ENCODE assay signal across 13 mouse cellular contexts in the genomic region with DNA sequence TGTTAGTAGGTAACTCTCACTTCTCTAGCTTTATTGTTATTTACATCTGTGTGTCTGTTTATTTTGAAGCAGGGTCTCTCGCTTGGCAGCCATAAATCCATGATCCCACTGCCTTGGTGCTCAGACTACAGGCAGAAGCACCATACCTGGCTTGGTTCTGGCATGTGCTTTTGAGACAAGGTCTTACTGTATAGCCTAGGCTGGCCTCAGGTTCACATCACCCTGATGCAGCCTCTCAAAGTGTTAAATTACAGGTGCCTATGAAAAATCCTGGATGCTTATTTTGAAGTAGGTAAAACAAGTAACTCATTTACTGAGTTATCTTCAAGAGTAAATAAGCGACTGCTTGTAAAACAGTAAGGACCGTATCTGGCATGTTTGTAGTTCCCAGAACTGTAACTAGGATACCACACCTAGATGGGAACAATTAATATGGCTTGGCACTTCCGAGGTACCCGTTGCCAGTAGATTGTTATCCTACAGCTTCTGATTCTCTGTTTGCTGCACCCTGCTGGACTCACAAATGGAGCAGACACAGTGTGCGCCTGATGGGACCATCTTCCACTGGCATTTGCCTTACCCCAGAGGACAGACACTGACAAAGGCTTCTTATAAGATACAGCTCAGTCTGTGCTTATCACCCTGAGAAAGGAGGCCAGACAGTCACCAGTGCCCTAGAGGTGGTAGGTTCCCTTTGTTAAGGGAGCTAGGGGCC. TPM values are rescaled to one million over a fixed set of nuclear protein-coding genes. Genes with fewer than 3 reads are reported as not detected.
DNase-seq lines count a peak whose midpoint lies in the region; ATAC-seq and TF ChIP-seq lines count a peak whose summit lies in the region.
"Had no signal": no experiment of that assay in that cellular context is flagged by ENCODE, and none has a peak within 500 bp of the region (broad histone marks: within the 10 kb centered on the region; RNA-seq: fewer than 3 reads in every experiment).

No protein-coding gene starts in this region.

- no peak overlapping the region for H3K27ac ChIP-seq in hindbrain, embryonic 13.5 days
- no peak overlapping the region for H3K27ac ChIP-seq in hindbrain, embryonic 11.5 days (ENCODE audit: low read depth, low read length)
- no peak overlapping the region for H3K27ac ChIP-seq in lung, postnatal 0 days (ENCODE audit: low read length)
- no peak overlapping the region for H3K27ac ChIP-seq in intestine, embryonic 14.5 days (ENCODE audit: low read depth)
- H3K27ac ChIP-seq: forebrain, embryonic 15.5 days; kidney, postnatal 0 days; limb, embryonic 12.5 days; liver, embryonic 15.5 days had no signal

- peak; percentile 21; the same call in 1 of the 2 replicates for TF ChIP-seq CTCF in lung, postnatal 0 days (IDR thresholded peaks at IDR 0.05)

- peak; percentile 21; the same call in 1 of the 2 replicates for ATAC-seq in hindbrain, embryonic 13.5 days (ENCODE audit: low FRiP score)
- no peak for ATAC-seq in hindbrain, embryonic 11.5 days (ENCODE audit: low FRiP score)
- no peak for ATAC-seq in lung, postnatal 0 days
- ATAC-seq in intestine, embryonic 14.5 days (replicated peaks; ENCODE audit: low FRiP score, low TSS enrichment, low read depth): peak; percentile 32; the same call in 1 of the 2 replicates
- ATAC-seq in megakaryocyte-erythroid progenitor cell, adult 5-6 weeks (replicated peaks; ENCODE audit: low FRiP score, low TSS enrichment, poor library complexity, severe bottlenecking): 0 out of 2 replicates have a peak, but pooled peaks have one; percentile 1

- no peak overlapping the region for H3K4me3 ChIP-seq in hindbrain, embryonic 13.5 days
- H3K4me3 ChIP-seq in hindbrain, embryonic 11.5 days (ENCODE audit: low read depth, low read length): no peak overlapping the region
- no peak overlapping the region for H3K4me3 ChIP-seq in lung, postnatal 0 days (ENCODE audit: low read depth, low read length)
- no peak overlapping the region for H3K4me3 ChIP-seq in intestine, embryonic 14.5 days (ENCODE audit: low read depth, low read length)
- H3K4me3 ChIP-seq: forebrain, embryonic 15.5 days; limb, embryonic 12.5 days; liver, embryonic 15.5 days; myocyte had no signal

- no peak overlapping the region for H3K4me2 ChIP-seq in hindbrain, embryonic 13.5 days
- no peak overlapping the region for H3K4me2 ChIP-seq in hindbrain, embryonic 11.5 days (replicated peaks; ENCODE audit: low read depth, low read length)
- H3K4me2 ChIP-seq in lung, postnatal 0 days (replicated peaks; ENCODE audit: low read depth, low read length): no peak overlapping the region
- no peak overlapping the region for H3K4me2 ChIP-seq in intestine, embryonic 14.5 days (ENCODE audit: low read length)
- H3K4me2 ChIP-seq: forebrain, embryonic 15.5 days; limb, embryonic 12.5 days had no signal

- no peak for TF ChIP-seq EP300 in lung, postnatal 0 days (IDR thresholded peaks at IDR 0.05)

- H3K36me3 ChIP-seq in hindbrain, embryonic 13.5 days: peaks cover 8% of the 10 kb centered on the region; the same call in 1 of the 2 replicates
- no peaks in the 10 kb centered on the region for H3K36me3 ChIP-seq in hindbrain, embryonic 11.5 days (ENCODE audit: control insufficient read depth, insufficient read depth, low read length)
- H3K36me3 ChIP-seq in lung, postnatal 0 days (ENCODE audit: insufficient read depth, low read length): no peaks in the 10 kb centered on the region
- H3K36me3 ChIP-seq in intestine, embryonic 14.5 days (ENCODE audit: control insufficient read depth, insufficient read depth, low read length): peaks cover 18% of the 10 kb centered on the region; the same call in 1 of the 2 replicates
- H3K36me3 ChIP-seq: forebrain, embryonic 15.5 days had no signal

- DNase-seq in hindbrain, embryonic 11.5 days (ENCODE audit: low spot score): no peak
- DNase-seq in lung, postnatal 0 days (ENCODE audit: low spot score): no peak
- no peak for DNase-seq in lung, adult 18-20 months
- DNase-seq in intestine, embryonic 14.5 days (ENCODE audit: low spot score): peak; percentile 57
- DNase-seq in right cerebral cortex, adult 18-20 months: no peak
- no peak for DNase-seq in testis, postnatal 14 days (ENCODE audit: low spot score)

- 88% methylated on average over 6 of the region's 6 CpGs for WGBS in hindbrain, embryonic 13.5 days
- WGBS in hindbrain, embryonic 11.5 days: 88% methylated on average over 6 of the region's 6 CpGs
- WGBS in lung, postnatal 0 days: 62% methylated on average over 6 of the region's 6 CpGs
- WGBS in intestine, embryonic 14.5 days: 71% methylated on average over 6 of the region's 6 CpGs

- no peaks in the 10 kb centered on the region for H3K9me3 ChIP-seq in hindbrain, embryonic 13.5 days
- H3K9me3 ChIP-seq in hindbrain, embryonic 11.5 days (ENCODE audit: control insufficient read depth, low read length): no peaks in the 10 kb centered on the region
- no peaks in the 10 kb centered on the region for H3K9me3 ChIP-seq in lung, postnatal 0 days (ENCODE audit: low read length)
- no peaks in the 10 kb centered on the region for H3K9me3 ChIP-seq in intestine, embryonic 14.5 days (ENCODE audit: control insufficient read depth, low read length)
- H3K9me3 ChIP-seq: forebrain, embryonic 15.5 days; liver, embryonic 15.5 days had no signal

- H3K9ac ChIP-seq in hindbrain, embryonic 13.5 days: no peak overlapping the region
- H3K9ac ChIP-seq in hindbrain, embryonic 11.5 days (ENCODE audit: low read depth, low read length): no peak overlapping the region
- no peak overlapping the region for H3K9ac ChIP-seq in lung, postnatal 0 days (replicated peaks; ENCODE audit: low read depth)
- H3K9ac ChIP-seq in intestine, embryonic 14.5 days (ENCODE audit: low read length): no peak overlapping the region
- H3K9ac ChIP-seq: forebrain, embryonic 15.5 days; limb, embryonic 12.5 days; liver, embryonic 15.5 days had no signal

- H3K4me1 ChIP-seq in hindbrain, embryonic 13.5 days (replicated peaks): no peaks in the 10 kb centered on the region
- H3K4me1 ChIP-seq in hindbrain, embryonic 11.5 days (replicated peaks; ENCODE audit: control insufficient read depth, insufficient read depth, low read length): no peaks in the 10 kb centered on the region
- H3K4me1 ChIP-seq in lung, postnatal 0 days (ENCODE audit: insufficient read depth, low read depth, low read length): peaks cover 3% of the 10 kb centered on the region; the same call in 1 of the 2 replicates
- no peaks in the 10 kb centered on the region for H3K4me1 ChIP-seq in intestine, embryonic 14.5 days (replicated peaks; ENCODE audit: control insufficient read depth, insufficient read depth, low read length)
- H3K4me1 ChIP-seq: forebrain, embryonic 15.5 days had no signal

- H3K27me3 ChIP-seq in hindbrain, embryonic 13.5 days: no peaks in the 10 kb centered on the region
- H3K27me3 ChIP-seq in hindbrain, embryonic 11.5 days (ENCODE audit: control insufficient read depth, insufficient read depth, low read length): no peaks in the 10 kb centered on the region
- H3K27me3 ChIP-seq in lung, postnatal 0 days (replicated peaks; ENCODE audit: insufficient read depth, low read length): no peaks in the 10 kb centered on the region
- H3K27me3 ChIP-seq in intestine, embryonic 14.5 days (replicated peaks; ENCODE audit: control insufficient read depth, insufficient read depth, low read length): no peaks in the 10 kb centered on the region
- H3K27me3 ChIP-seq: forebrain, embryonic 15.5 days; limb, embryonic 12.5 days; liver, embryonic 15.5 days had no signal

RNA-seq across cellular contexts. Expression of gene Limk2, which starts 21.4 kb away (rescaled TPM):
- polyA plus RNA-seq in hindbrain, embryonic 13.5 days (2015; fragmentation: Nextera tagmentation; extraction: Ambion mirVana): 138 and 150 TPM in 2 replicates
- 74.8 and 75.0 TPM in 2 replicates for polyA plus RNA-seq in hindbrain, embryonic 11.5 days (2014; fragmentation: Nextera tagmentation; extraction: Ambion mirVana)
- polyA plus RNA-seq in lung, postnatal 0 days (2015; fragmentation: Nextera tagmentation; extraction: Ambion mirVana): 57.2 and 62.0 TPM in 2 replicates
- polyA plus RNA-seq in intestine, embryonic 14.5 days (2014; fragmentation: Nextera tagmentation; extraction: Ambion mirVana): 62.8 and 67.3 TPM in 2 replicates
- total RNA-seq in megakaryocyte-erythroid progenitor cell, adult 5-6 weeks (2014; fragmentation: Nextera tagmentation): 23.6 and 24.4 TPM in 2 replicates
- 15.8 and 24.5 TPM in 2 replicates for total RNA-seq in megakaryocyte-erythroid progenitor cell, adult 5-6 weeks (2017)

RNA-seq across cellular contexts. Expression of gene Pik3ip1, which starts 57.4 kb away (rescaled TPM):
- polyA plus RNA-seq in hindbrain, embryonic 13.5 days (2015; fragmentation: Nextera tagmentation; extraction: Ambion mirVana): 25.4 and 25.5 TPM in 2 replicates
- polyA plus RNA-seq in hindbrain, embryonic 11.5 days (2014; fragmentation: Nextera tagmentation; extraction: Ambion mirVana): 11.5 and 12.0 TPM in 2 replicates
- polyA plus RNA-seq in lung, postnatal 0 days (2015; fragmentation: Nextera tagmentation; extraction: Ambion mirVana): 22.7 and 25.5 TPM in 2 replicates
- 9.9 and 14.1 TPM in 2 replicates for polyA plus RNA-seq in intestine, embryonic 14.5 days (2014; fragmentation: Nextera tagmentation; extraction: Ambion mirVana)
- 8.3 and 20.5 TPM in 2 replicates for total RNA-seq in megakaryocyte-erythroid progenitor cell, adult 5-6 weeks (2014; fragmentation: Nextera tagmentation)
- 17.5 and 28.1 TPM in 2 replicates for total RNA-seq in megakaryocyte-erythroid progenitor cell, adult 5-6 weeks (2017)

Comparison
In these comparisons a context has a peak if more than half of its experiments do, and no peak if none do; other contexts are left out.
1. ATAC-seq: peak in hindbrain, embryonic 13.5 days (single experiment), intestine, embryonic 14.5 days (single experiment) and megakaryocyte-erythroid progenitor cell, adult 5-6 weeks (single experiment); none in hindbrain, embryonic 11.5 days (single experiment) and lung, postnatal 0 days (single experiment).